Mouse (Mus musculus) gastrocnemius, adult 8-10 months (tissue): ENCODE measurements at regions not wholly inside any gene's neighbourhood (a gene's known extent, or its start where the extent isn't known, plus 50 kb on each side); places are given as distances from the start of the nearest gene placed in this dataset.
A peak's percentile ranks its signal among the peaks of the same experiment; 100 is the strongest.

ENCODE experiments used
- DNase-seq, 2 experiments: peaks; one replicate each; pipeline ENCODE4 v3.0.0; 2022; ENCODE audit warnings: low spot score in 2 of 2

DNA sequence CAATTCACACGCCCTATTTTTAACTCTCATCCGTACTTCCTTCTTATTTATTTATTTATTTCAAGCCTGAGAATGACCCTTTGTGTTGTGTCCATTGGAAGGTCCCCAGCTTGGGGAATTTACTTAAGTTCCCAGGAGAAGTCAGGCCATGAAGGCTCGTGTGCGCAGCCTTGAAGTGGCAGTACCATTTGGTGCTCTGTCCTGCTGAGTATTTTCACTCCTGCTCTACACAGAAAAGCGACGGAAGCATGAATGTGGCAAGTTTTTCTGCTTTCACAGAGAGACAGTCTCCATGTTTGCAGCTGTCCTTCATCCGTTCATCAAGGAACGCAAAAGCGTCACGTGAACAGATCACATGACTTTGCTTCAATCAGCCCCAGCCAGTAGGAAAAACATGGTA, 610.2 kb upstream of the Clint1 start:
- no peak for DNase-seq

DNA sequence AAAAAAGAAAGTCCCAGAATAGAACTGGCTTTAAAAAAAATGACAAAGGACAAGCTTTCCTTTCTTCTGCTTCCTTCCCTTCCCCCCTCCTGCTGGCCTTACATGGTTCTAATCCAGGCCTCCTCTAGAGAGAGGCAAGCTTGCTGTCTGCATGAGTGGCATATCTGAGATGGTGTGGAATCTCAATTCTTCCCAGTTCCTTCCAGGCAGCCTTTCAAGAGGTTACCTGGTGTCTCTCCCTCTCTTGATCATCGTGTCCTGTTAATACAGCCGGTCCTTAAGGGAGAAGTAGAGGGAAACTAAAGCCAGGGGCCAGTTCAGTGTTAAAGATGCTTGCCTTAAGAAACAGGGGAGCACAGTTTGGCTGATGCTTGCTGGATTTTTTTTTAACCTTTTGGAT, 607.1 kb upstream of the Clint1 start:
- no peak for DNase-seq

DNA sequence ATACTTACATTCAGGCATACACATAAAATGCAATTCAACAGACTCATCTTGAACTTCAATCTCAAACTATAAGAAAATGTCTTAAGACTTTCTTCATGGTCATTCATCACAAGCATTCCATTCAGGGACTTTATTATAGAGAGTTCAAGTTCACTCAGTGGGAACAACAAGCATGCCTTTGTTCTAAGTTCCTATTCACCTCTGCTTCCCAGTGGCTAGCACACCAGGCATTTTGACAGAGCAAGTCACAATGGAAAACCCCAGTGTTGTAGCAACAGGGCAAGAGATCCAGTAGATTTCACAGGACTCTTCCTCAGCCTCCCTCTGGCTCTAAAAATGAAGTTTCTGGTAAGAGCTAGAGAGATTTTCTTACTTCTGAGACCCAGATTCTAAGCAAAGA, 595.8 kb upstream of the Clint1 start:
- no peak for DNase-seq

DNA sequence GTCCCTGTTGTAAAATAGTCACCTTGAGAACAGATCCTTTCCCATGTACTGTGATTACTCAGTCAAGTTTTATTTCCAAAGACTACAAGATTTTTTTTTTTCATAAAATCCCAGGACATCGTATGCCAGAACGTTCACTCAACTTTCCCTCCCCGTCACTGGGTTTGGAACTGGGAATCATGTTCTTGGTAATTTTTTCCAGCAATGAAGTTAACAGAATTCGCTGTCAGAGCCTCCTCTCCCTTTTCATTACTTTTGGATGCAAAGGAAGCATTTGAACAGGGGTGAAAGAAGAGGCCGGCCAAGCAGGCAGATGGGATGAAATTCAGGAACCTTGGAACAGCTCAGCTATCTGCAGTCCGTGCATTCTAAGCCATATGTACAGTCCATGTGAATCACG, 589.7 kb upstream of the Clint1 start:
- DNase-seq, result peak in 1 of 2 experiments; percentile 8

DNA sequence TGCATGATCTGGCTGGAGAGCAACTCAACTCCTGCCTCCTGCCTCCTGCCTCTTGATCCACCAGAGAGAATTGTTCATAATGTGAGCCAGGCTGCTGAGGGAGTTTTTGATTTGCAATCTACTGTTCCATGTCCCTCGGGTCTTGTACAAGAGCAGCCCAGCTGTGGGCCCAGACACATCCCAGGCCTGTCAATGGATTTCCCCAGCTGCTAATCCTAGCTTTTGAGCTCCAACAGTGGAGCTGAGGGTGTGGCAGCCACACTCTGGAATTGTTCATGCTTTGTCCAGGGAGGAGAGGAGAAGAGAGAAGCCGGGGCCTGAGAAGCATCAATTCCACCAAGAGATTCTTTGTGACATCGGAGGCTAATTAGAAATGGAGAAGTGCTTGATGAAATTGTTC, 587.9 kb upstream of the Clint1 start:
- peak; percentile 33 to 72 for DNase-seq

DNA sequence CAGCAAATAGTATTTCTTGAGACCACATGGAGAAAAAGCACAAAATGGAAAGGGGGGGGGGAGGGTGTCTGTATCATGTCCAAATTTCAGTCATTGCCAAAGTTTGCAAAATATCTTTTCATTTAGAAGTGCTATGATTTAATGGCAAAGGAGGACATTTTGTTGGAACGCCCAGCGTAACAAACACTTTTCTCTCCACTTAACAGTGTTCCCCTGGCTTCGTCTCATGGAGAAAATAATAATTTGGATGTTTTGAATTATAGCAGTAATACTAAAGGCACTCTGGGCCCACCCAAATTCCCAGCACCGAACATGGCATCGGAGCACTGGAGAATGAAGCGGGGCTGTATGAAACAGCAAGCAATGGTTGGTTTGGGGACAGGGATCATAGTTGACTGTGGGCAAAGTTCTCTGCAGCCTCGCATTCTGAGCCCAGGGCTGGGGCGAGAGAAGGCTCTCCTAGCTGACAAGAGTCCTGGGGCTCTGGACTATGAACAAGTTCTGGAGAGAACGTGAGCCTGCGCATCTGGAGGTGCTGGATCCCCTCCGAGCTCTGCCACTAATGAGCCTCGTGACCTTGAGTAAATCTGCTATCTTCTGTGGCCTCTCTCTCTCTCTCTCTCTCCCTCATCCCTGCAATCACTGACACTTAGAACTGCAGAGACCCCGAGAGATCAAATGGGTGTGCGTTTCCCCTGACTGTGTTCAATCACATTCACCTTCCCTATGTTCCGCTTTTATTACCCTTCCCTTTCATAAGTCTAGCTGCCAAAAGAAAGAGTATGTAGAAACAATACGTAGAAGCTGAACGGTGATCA, 586.5 kb upstream of the Clint1 start:
- DNase-seq, result peak; percentile 31 to 58

DNA sequence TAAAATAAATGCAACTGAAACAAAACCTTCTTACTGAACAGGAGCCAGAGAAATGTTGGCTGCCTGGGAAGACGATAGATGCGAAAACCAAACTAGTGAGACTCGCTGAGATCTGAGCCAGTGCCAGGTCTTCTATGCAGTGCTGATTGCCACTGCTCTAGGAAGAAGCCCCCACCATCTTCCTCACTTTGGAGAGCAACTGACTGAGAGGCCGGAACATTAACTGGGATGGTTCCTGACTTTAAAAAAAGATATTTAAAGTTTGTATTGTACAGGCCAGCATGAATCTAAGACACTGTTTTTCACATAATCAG, 585.9 kb upstream of the Clint1 start:
- DNase-seq, result no peak

DNA sequence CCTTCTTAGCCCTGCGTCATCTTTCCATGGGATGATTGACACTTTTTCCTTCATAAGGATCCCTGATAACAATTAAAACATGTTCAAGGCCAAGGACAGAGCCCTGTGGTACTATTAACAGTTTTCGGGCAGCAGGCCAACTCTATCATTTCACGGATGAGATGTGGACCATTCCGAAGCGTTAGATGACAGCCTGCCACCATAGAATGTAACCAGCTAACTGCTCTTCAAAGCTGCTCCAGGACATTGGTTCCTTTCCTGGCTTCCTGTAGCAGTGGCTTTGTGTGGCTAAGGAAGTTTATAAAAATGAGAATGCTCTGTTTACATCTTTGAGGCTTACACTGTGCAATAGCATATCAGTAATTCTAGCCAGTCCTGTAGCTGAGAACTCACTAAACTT, 582.6 kb upstream of the Clint1 start:
- DNase-seq, result no peak

DNA sequence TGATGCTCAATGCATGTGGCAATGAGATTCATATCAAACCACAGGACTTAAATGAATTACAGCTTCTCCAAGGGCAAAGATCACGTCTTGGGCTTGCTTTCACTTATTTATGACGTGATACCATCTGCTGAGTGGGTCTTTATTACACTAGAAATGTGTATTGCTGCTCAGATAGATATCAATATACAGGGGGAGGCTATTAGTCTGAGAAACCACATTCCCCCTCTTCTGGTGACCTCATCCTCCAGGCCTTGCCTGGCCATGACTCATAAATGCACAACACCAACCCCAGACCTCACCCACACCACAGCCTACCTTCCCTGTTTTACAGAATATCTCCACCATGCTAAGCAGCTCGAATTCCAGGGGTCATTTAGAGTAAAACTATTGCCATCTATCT, 580.6 kb upstream of the Clint1 start:
- DNase-seq, result no peak

DNA sequence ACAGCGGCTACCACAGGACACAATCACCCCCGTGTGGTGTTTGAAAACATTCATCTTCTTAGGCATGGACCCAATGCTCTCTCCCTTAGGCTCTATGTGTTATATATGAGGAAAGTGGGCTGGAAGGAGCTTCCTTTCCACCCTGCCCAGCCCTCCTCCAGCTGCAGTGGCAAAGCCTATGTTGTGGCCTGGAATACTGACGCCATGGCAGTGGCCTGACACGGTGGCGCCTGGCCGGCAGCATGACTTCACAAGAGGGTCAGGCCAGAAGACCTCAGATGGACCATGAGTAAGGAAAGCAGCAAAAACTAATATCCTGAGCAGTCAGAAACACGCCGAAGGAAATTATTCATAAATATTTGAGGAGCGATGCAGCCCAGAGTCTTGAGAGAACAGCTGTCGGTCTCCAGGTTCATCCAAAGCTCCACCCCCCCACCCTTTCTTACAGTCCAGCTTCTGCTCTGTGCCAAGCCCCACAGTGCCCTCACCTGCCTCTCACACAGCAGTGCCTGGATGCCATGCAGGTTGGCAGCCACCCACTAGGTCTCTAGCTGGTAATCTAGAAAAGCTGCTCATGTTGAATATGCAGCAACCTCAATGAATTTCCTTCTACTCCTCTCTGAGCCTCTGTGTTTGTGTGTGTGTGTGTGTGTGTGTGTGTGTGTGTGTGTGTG, 577.3 kb upstream of the Clint1 start:
- DNase-seq, result peak; percentile 5 to 32

DNA sequence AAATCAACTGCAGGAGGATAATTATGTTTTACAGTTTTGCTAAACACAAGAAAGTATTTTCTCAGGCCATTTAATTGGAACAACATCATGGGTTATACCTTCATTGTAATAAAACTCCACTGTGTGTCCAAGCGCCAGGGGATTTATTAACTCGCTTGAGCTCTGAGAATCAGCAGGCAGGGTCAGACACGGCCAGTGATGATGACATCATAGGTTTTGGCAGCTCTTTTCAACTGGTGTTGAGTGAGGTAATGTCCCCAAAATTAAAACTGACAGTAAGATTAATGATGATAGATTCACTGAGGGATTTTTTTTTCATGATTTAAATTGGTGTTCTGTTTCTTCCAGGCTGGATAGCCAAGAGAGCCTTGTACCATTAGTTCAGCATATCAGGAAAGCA, 576.7 kb upstream of the Clint1 start:
- peak; percentile 23 for DNase-seq

DNA sequence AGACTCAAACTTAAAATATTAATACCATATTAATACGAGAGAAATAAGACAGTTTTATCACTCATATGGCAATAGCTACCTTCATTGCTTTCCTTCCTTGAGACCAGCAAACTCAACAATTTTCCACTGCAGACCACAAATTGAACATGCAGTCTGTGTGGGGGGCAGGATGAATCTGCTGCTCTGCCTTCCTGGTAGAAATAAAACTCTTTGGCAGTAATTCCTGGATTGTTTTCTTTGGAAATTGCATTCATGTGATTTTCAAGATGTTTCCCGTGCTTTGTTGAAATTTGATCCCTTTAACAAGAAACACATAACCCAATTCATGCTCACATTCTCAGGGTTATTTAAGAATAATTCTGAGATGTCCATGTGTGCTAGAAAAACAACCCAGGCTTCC, 555.1 kb upstream of the Clint1 start:
- no peak for DNase-seq

DNA sequence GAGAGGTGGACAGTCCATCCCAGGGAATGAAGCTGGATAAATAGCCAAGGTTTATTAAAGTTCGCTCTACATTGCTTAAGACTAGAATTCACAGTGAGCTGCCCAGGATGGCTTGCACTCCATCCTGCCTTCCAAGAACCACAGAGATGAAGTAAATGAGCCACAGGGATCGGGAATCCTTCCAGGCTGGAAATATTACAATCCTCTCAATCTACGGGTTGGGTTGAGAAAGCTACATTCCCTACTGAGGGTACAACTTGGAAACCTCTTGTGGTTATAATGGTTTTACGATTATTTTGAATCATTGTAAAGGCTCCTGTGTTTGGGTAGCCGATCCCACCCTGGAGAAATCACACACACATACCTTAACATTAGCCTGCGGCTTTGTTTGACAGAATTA, 539.9 kb upstream of the Clint1 start:
- no peak for DNase-seq

DNA sequence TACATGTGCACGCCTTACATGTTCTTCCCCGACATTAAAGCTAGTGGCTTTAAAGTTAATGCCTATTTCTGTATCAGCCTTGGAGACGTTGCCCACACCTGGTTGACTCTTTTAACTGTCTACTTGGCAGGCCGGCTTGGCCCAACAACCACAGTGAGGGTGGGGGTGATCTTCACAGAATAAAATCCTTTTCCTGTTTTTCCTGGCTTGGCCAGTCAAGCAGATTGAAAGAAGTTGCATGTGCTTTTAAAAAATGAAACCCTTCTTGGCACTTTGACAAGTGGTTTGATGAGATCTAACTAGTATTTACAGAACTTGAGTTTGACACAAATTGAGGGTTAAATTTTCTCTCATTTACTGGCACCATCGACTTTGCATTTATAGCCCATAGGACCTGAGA, 528.1 kb upstream of the Clint1 start:
- no peak for DNase-seq

DNA sequence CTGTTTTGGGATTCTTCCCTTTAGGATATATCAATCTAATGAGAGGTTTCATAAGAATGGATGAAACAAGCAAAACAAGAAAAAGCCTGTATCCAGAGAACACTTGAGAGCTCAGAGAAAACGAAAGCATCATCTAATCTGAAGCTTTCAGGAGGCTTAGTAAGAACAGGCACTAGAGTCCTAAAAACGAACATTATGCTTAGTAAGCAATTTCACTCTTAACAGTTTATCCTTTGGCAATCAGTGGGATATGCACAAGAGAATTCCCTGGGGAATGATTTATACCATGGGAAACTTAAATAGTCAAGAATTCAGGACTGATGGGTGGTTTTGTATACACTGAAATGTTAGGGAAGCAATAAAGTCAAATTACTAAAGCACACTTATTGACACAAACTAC, 521.5 kb upstream of the Clint1 start:
- no peak for DNase-seq

DNA sequence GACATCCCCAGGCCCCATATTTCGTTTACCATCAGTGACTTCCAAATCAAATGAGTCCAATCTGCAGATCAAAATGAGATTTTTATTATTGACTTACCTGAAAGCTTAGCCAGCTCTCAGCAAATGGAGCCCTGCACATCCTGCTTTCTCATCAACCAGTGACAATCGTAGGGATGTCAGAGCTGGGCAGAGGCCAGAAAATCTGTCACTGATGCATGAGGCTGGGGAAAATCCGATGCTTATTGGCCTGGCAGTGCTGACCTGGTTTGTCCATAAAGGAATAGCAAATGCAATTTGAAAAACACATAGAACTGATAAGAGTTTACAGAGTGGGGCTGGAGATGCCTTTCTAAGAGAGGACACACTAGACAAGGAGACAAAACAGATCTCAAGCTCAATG, 518.1 kb upstream of the Clint1 start:
- DNase-seq, result no peak

DNA sequence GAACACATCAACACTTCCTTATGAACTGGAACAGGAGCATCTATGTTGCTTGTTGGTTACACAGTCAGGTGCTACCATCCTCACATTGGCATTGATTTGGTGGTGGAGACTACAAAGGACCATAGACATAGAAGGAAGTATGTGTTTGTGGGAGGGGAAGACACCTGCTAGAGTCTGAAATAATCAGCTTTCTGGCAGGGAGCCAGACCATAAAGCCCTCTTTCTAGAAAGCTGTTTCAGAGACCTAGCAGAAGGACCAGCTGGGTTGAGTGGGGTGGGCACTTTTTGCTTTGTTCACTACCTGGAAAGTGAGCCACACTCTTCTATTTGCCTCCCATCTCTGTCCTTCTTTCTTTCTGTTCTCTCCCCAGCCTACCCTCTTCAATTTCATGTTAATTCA, 502.5 kb upstream of the Clint1 start:
- no peak for DNase-seq

DNA sequence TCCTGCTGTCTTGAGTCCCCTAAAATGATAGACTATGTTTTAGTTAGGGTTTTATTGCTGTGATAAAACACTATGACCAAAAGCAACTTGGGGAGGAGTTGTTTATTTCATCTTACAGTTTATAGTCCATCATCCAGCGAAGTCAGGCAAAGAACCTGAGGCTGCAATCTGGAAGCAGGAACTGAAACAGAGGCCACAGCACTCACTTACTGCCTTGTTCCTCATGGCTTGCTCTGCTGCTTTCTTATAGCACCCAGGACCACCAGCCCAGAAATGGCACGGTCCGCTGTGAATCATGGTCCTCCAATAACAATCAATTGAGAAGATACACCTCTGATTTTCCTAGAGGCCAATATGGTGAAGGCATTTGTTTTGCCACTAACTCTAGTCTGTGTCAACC, 486.5 kb upstream of the Clint1 start:
- DNase-seq, result no peak

DNA sequence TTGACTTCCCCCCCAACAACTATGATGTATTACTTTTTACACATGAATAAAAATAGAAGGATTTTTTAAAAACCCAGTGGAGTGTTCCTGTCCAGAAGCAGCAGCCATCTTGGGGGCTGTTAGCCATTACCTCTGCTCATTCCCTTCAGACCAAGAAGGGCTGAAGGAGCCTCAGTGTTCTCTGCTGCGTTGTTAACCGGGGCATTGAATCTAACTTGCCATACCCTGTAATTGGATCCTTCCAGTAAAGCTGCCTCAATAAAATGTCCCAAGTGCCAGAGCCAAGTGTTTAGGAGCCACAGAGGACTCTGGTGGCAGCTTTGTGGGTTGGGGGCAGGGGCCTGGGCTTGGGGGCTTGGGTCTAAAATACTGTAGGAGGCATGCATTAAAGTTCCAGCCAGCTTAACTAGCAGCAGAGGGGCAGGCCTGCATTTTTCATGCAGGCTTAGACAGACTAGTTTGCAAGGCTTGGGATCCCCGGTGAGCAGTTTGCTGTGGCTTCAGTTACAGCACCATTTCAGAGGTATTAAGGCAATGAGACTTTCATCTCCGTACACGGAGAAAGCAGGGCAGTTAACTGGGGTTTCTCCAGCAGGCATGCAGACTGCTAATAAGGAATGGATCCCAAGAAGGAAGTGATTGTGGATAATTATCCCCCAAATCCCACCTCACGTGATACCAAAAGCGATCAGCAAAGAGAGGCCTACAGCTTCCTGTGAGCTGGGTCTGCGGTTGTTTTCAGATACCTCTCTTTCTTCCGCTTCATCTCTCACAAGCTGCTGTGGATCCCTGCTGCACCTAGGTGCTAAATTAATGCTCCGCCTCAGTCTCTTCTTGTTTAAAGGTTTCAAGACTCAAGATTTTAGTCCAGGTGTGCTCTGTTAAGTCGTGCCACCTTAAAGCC, 462.4 kb upstream of the Clint1 start:
- no peak for DNase-seq

DNA sequence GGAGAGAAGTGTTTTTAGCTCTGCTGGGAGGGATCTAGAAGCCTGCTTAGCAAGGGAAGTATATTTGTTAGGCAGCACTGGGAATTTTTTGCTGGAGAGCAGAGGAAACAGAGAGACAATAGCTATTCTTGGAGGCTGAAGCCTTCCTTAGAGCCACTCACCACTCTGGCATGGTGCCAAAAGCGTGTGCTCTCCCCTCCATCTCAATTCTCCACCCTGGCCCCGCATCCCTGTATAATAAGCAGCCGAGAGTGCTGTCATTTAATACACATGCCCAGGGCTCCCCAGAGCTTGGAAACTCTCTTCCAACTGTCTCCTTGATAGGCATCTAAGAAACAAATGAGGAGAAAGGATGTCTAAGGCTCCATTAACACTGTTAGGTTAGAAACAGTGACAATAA, 455.8 kb upstream of the Clint1 start:
- no peak for DNase-seq

DNA sequence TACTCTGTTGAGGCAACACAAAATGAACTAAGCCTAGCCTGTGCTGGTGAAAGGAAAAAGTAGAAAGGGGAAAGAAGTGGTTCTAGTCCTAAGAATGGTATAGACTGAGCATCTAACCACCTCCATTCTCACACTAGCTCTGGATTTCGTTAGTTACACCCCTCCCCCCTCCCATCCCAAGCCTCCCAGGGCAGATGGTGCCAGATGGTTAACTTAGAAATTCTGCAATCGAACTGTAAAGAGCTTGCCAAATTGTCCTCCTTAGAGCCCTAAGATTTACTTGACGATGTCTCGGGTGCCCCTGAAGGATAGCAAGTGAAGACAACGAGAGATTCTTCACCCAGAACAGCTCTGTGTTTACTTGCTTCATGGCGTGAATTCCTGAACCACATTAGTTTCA, 453.7 kb upstream of the Clint1 start:
- no peak for DNase-seq

DNA sequence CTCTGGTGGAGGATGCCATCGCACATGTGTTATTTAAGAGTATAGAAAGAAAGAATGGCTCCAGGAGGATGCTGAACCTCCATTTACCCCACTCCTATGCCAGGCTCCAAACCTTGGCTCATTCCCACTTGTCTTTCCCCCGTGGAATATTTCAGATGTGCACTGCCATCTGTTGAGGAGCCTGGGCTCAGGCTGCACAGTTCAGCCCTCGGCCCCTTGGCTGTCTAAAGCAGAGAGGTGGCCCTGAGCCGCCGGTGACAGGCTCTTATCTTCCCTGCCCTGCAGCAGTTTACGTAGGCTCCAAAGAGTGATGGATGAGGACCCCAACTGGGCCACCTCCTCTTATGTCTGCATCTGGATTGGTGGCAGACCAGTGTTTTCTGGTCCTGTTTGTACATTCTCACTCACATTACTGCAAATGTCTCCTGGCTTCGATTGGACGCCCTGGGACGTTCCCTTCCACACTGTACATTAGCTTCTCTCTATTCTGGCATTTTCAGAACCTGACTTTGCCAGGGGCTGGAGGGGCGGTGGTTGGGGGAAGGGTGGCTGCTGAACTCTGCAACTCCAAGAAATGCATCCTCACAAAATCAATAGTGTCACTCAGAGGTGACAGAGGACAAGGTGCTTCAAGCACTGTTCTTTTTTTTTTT, 447.3 kb upstream of the Clint1 start:
- DNase-seq, result no peak
